Mouse (Mus musculus) heart, postnatal 0 days (tissue): ENCODE measurements around the gene Csnk2a1.

ENCODE experiments used
- CTCF ChIP-seq: IDR thresholded peaks from 2 replicates; pipeline ENCODE4 v1.5.1; 2016; ENCODE audit warnings: antibody characterized with exemption, control low read depth, low read depth
- EP300 ChIP-seq: IDR thresholded peaks from 2 replicates; pipeline ENCODE4 v1.6.1; 2016; ENCODE audit warnings: antibody characterized with exemption, low read depth

- TF ChIP-seq CTCF = no peak
- TF ChIP-seq EP300 = no peak
Measured at GRCm38 (mm10) chr2:152259739-152260138, 33.1 kb downstream of the Csnk2a1 start.
